Mouse (Mus musculus) A20 (cell line): ENCODE data around the gene Pmf1.
A peak's percentile ranks its signal among the peaks of the same experiment; 100 is the strongest.
"Not testable (repeated sequence)": the region's sequence is repeated elsewhere in the genome, so short reads cannot be mapped to it uniquely, and the experiment has no call there.

Experiments used
- DNase-seq: peaks from one replicate; pipeline ENCODE4 v3.0.0-alpha.2; 2011; ENCODE audit warnings: low read depth, low spot score

The Pmf1 gene

GRCm38 (mm10) chr3:88439582-88439981 is 29.5 kb upstream of the Pmf1 start:
- DNase-seq, result no peak

- DNase-seq, result no peak
These were observed 27.3 kb upstream of the Pmf1 start for GRCm38 (mm10) chr3:88437454-88437853.

GRCm38 (mm10) chr3:88436395-88437201 is 26.5 kb upstream of the Pmf1 start:
- DNase-seq, result no peak

GRCm38 (mm10) chr3:88435515-88435914 is 25.4 kb upstream of the Pmf1 start:
- no peak for DNase-seq

- not testable (repeated sequence) for DNase-seq
These were observed 18.5 kb upstream of the Pmf1 start for GRCm38 (mm10) chr3:88428639-88429038.

- no peak for DNase-seq
These were observed 17.3 kb upstream of the Pmf1 start for GRCm38 (mm10) chr3:88427342-88427905.

GRCm38 (mm10) chr3:88425708-88426420 is 15.7 kb upstream of the Pmf1 start:
- no peak for DNase-seq

- no peak for DNase-seq
These were observed 15.2 kb upstream of the Pmf1 start for GRCm38 (mm10) chr3:88425330-88425689.

GRCm38 (mm10) chr3:88424605-88425329 is 14.6 kb upstream of the Pmf1 start, which contains the start of gene Slc25a44:
Gene Slc25a44, minus strand, starts transcription at chr3:88425139.
- peak; percentile 97 for DNase-seq

GRCm38 (mm10) chr3:88422020-88422720 is 12.0 kb upstream of the Pmf1 start:
- DNase-seq, result no peak

- no peak for DNase-seq
These were observed 10.6 kb upstream of the Pmf1 start for GRCm38 (mm10) chr3:88420771-88421170.

- no peak for DNase-seq
These were observed 7.9 kb upstream of the Pmf1 start for GRCm38 (mm10) chr3:88418016-88418415.

GRCm38 (mm10) chr3:88415668-88416067 is 5.5 kb upstream of the Pmf1 start:
- DNase-seq, result no peak

- no peak for DNase-seq
These were observed 2.5 kb upstream of the Pmf1 start for GRCm38 (mm10) chr3:88412636-88413035.

GRCm38 (mm10) chr3:88411681-88412080 is 1.6 kb upstream of the Pmf1 start:
- DNase-seq, result no peak

- DNase-seq, result no peak
These were observed 507 bp upstream of the Pmf1 start for GRCm38 (mm10) chr3:88410645-88411031.

- DNase-seq, result no peak
These were observed 1.2 kb downstream of the Pmf1 start for GRCm38 (mm10) chr3:88408953-88409352.

GRCm38 (mm10) chr3:88407529-88407928 is 2.6 kb downstream of the Pmf1 start:
- no peak for DNase-seq

- peak; percentile 86 for DNase-seq
These were observed 3.0 kb downstream of the Pmf1 start for GRCm38 (mm10) chr3:88407090-88407489.

- DNase-seq, result no peak
These were observed 6.5 kb downstream of the Pmf1 start for GRCm38 (mm10) chr3:88403522-88404230.

- DNase-seq, result no peak
These were observed 11.5 kb downstream of the Pmf1 start for GRCm38 (mm10) chr3:88398666-88399065.
